Mouse (Mus musculus) embryonic fibroblast, embryonic 13.5 days (primary cell): Measurements from ENCODE around the gene Gatad1.

Experiments used
- CTCF ChIP-seq: IDR thresholded peaks from 2 replicates; pipeline ENCODE4 v1.5.1; 2011; ENCODE audit warnings: mild to moderate bottlenecking, control low read depth, low read length, moderate library complexity, borderline replicate concordance; ENCODE audit not compliant: insufficient read depth
- POLR2A ChIP-seq: IDR thresholded peaks from 2 replicates; pipeline ENCODE4 v1.6.1; 2011; ENCODE audit warnings: low read depth, mild to moderate bottlenecking, control low read depth, low read length, moderate library complexity

- TF ChIP-seq POLR2A (no peak), CTCF (no peak)
These were observed 13.1 kb upstream of the Gatad1 start for GRCm38 (mm10) chr5:3669938-3670554.
